Mouse (Mus musculus) spleen, postnatal 36 days (tissue): ENCODE results near the gene Aoc3.
"Not testable (repeated sequence)": the region's sequence is repeated elsewhere in the genome, so short reads cannot be mapped to it uniquely, and the experiment has no call there.

ENCODE experiments used
- DNase-seq, 2 experiments: peaks; one replicate each; pipeline ENCODE4 v3.0.0; 2022; ENCODE audit warnings: low spot score in 2 of 2, mixed read lengths in 1 of 2

Aoc3 gene

DNA sequence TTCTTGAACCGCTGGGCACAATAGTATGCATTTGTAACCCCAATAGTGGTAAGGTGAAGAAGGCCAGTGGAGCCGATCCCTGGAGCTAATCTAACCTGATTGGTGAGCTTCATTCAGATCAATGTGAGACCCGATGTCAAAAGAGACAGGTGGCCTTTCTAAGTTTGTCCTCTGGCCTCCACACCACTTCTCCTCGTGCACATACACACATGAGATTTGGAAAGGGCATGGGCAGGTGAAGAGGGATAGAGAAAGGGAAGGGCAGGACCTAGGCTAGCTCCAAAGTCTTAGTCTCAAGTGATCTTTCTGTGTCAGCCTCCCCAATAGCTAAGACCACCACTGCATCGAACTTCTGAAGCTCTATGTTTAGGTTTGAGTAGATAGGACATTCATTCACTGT is 39.7 kb downstream of the Aoc3 start:
- no peak for DNase-seq

DNA sequence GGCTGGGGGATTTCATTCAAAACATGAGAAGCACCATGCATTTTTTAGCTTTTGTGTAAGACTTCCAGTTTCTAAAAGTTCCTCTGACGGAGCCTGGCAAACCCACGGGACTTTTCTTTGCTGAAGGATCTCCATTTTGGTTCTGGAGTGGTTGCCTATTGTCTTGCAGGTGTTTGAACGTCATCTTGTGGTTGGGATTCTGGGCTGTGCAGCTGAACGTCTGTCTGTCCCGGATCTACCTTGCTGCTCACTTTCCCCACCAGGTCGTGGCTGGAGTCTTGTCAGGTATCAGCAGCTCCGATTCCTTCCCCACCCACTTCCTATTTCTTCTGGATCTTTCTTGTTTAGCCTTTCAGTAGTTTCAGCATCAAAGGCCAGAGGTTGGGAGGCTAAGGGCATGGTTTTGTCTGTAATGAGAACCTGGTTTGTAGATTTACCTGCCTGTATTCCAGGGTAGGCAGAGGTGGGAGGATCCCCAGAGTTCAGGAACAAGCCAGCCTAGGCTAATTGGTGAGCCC is 44.1 kb downstream of the Aoc3 start:
- no peak for DNase-seq

- DNase-seq = not testable (repeated sequence)
These were observed 47.8 kb downstream of the Aoc3 start for GRCm38 (mm10) chr11:101378196-101378595.

GRCm38 (mm10) chr11:101378926-101379325 is 48.5 kb downstream of the Aoc3 start:
- DNase-seq = no peak

- no peak for DNase-seq
These were observed 51.4 kb downstream of the Aoc3 start for GRCm38 (mm10) chr11:101381817-101382216.
